Mouse (Mus musculus) ES-Bruce4 (cell line): ENCODE results near the gene Wdr25.

Source experiments
- EP300 ChIP-seq: IDR thresholded peaks from 2 replicates; pipeline ENCODE4 v1.6.1; 2011; ENCODE audit warnings: low read depth, low read length; ENCODE audit not compliant: insufficient read depth
- POLR2A ChIP-seq: IDR thresholded peaks from one replicate; pipeline ENCODE4 v1.8.1; 2011; ENCODE audit warnings: low read length; ENCODE audit not compliant: insufficient read depth

GRCm38 (mm10) chr12:108850886-108851285 lies 42.5 kb upstream of the Wdr25 start:
- TF ChIP-seq POLR2A (no peak), EP300 (no peak)
